8 mouse cellular contexts compared by ENCODE assay signal in genomic region chr7:139363281-139364004, GRCm38 (mm10). TPM values are rescaled to one million over a fixed set of nuclear protein-coding genes. Genes with fewer than 3 reads are reported as not detected.
DNase-seq lines count a peak whose midpoint lies in the region; ATAC-seq lines count a peak whose summit lies in the region.

No protein-coding gene starts in this region.

- H3K36me3 ChIP-seq in intestine, embryonic 14.5 days (ENCODE audit: control insufficient read depth, insufficient read depth, low read length): no peaks in the 10 kb centered on the region
- H3K36me3 ChIP-seq in midbrain, embryonic 15.5 days (replicated peaks): no peaks in the 10 kb centered on the region

- no peaks in the 10 kb centered on the region for H3K27me3 ChIP-seq in intestine, embryonic 14.5 days (replicated peaks; ENCODE audit: control insufficient read depth, insufficient read depth, low read length)
- H3K27me3 ChIP-seq in midbrain, embryonic 15.5 days (replicated peaks): no peaks in the 10 kb centered on the region

- 55% methylated on average over 13 of the region's 13 CpGs for WGBS in intestine, embryonic 14.5 days
- WGBS in midbrain, embryonic 15.5 days: 52% methylated on average over 13 of the region's 13 CpGs

- H3K9ac ChIP-seq in intestine, embryonic 14.5 days (ENCODE audit: low read length): no peak overlapping the region
- H3K9ac ChIP-seq in midbrain, embryonic 15.5 days: no peak overlapping the region

- H3K27ac ChIP-seq in intestine, embryonic 14.5 days (ENCODE audit: low read depth): peak overlapping the region; percentile 89
- H3K27ac ChIP-seq in midbrain, embryonic 15.5 days: 0 out of 2 replicates have a peak overlapping the region, but pooled peaks have one; percentile 21

- DNase-seq in cerebellum, postnatal 10 days: peak; percentile 43 to 52
- DNase-seq in cerebellum, postnatal 36 days: no peak
- DNase-seq in NIH3T3 (ENCODE audit: low read depth): peak; percentile 55
- peak; percentile 70 for DNase-seq in gastrocnemius, adult 18-20 months (ENCODE audit: low spot score)
- no peak for DNase-seq in intestine, embryonic 14.5 days (ENCODE audit: low spot score)
- no peak for DNase-seq in urinary bladder, postnatal 25 days (ENCODE audit: low spot score)
- DNase-seq in thymus, postnatal 0 days (ENCODE audit: low spot score): no peak

- H3K4me2 ChIP-seq in intestine, embryonic 14.5 days (ENCODE audit: low read length): no peak overlapping the region; the same call in 1 of the 2 replicates
- H3K4me2 ChIP-seq in midbrain, embryonic 15.5 days: no peak overlapping the region

- no peak overlapping the region for H3K4me3 ChIP-seq in intestine, embryonic 14.5 days (ENCODE audit: low read depth, low read length)
- H3K4me3 ChIP-seq in midbrain, embryonic 15.5 days: no peak overlapping the region

- H3K9me3 ChIP-seq in intestine, embryonic 14.5 days (ENCODE audit: control insufficient read depth, low read length): no peaks in the 10 kb centered on the region
- H3K9me3 ChIP-seq in midbrain, embryonic 15.5 days: no peaks in the 10 kb centered on the region

- peaks cover 48% of the 10 kb centered on the region for H3K4me1 ChIP-seq in intestine, embryonic 14.5 days (replicated peaks; ENCODE audit: control insufficient read depth, insufficient read depth, low read length)
- peaks cover 22% of the 10 kb centered on the region for H3K4me1 ChIP-seq in midbrain, embryonic 15.5 days

- ATAC-seq in intestine, embryonic 14.5 days (replicated peaks; ENCODE audit: low FRiP score, low TSS enrichment, low read depth): peak; percentile 21
- ATAC-seq in midbrain, embryonic 15.5 days (replicated peaks): no peak

RNA-seq across cellular contexts. Expression of gene Inpp5a, which starts 25.5 kb away (rescaled TPM):
- total RNA-seq in gastrocnemius, adult 18-20 months (2021): 10 to 100 TPM; 77.1 to 92.8 TPM
- 44.2 and 49.8 TPM in 2 replicates for polyA plus RNA-seq in intestine, embryonic 14.5 days (2014; fragmentation: Nextera tagmentation; extraction: Ambion mirVana)
- 17.7 and 19.2 TPM in 2 replicates for polyA plus RNA-seq in midbrain, embryonic 15.5 days (2015; fragmentation: Nextera tagmentation; extraction: Ambion mirVana)
- 10.0 and 11.7 TPM in 2 replicates for polyA plus RNA-seq in thymus, postnatal 0 days (2015; fragmentation: Nextera tagmentation; extraction: Ambion mirVana)

Comparison
In these comparisons a context has a peak if more than half of its experiments do, and no peak if none do; other contexts are left out.
1. DNase-seq: peak in cerebellum, postnatal 10 days (2 of 2), NIH3T3 (single experiment) and gastrocnemius, adult 18-20 months (single experiment); none in cerebellum, postnatal 36 days (0 of 2), intestine, embryonic 14.5 days (single experiment), urinary bladder, postnatal 25 days (single experiment) and thymus, postnatal 0 days (single experiment).